Mouse (Mus musculus): ENCODE data around the gene Upp1.
"Not testable (repeated sequence)": the region's sequence is repeated elsewhere in the genome, so short reads cannot be mapped to it uniquely, and the experiment has no call there.

Gene Upp1

DNA sequence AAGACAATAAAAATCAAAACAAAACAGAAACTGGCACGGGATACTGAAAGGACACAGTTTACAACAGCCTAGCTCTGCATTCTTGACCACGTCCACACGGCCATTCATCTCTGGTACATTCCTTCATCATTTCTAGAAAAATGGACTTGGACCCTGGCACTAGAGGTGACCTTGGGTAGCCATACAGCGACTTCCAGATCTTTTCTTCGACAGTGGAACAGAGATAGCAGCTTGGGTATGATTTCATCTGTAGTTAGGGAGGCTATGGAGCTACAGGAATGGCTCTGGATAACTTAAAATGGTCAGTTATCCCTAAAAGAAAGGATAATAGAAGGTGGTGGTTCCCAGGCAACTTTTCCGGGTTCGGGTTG lies at the start of gene Upp1:
Upp1 (plus strand) TSS at position 54 of the 371 bp plus-strand sequence.
- no peak for DNase-seq (ENCODE audit: low spot score)

DNA sequence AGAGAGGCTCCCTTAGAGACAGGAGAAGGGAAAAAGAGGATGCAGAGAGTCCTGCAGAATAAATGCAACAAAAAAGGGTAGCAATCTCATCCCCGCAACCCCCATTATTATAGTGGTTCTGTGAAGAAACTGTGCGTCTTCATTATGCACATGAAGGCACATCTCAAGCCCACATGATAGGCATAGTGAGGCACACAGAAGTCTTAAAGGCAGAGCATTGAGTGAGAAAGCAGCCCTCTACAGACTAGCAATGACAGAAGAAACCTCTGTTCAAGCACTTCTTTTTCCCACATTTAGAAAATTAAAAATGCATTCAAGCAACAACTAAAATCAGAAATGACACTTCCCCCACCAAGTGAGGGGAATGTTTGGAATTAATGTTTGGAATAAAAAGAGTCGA lies 41.5 kb upstream of the Upp1 start:
- no peak for DNase-seq (ENCODE audit: low spot score)

DNA sequence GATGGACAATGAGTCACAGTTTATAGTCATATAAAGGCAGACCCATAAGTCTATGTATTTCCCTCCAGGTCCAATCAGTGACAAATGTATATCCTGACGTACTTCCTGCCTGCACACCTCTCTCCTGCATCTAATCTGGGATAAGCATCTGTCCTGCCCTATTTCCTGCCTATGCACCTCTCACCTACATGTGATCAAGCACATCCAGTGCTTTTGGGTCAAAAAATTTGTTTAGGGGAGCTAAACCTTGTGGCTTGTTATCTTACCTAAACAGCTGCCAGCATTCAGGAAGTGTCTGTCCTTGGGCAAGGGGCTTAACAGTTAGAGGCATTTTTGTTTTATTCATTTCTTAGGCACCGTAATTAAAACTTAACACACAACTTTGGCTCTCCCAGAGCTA lies 4.7 kb upstream of the Upp1 start:
- DNase-seq (ENCODE audit: low spot score): no peak

DNA sequence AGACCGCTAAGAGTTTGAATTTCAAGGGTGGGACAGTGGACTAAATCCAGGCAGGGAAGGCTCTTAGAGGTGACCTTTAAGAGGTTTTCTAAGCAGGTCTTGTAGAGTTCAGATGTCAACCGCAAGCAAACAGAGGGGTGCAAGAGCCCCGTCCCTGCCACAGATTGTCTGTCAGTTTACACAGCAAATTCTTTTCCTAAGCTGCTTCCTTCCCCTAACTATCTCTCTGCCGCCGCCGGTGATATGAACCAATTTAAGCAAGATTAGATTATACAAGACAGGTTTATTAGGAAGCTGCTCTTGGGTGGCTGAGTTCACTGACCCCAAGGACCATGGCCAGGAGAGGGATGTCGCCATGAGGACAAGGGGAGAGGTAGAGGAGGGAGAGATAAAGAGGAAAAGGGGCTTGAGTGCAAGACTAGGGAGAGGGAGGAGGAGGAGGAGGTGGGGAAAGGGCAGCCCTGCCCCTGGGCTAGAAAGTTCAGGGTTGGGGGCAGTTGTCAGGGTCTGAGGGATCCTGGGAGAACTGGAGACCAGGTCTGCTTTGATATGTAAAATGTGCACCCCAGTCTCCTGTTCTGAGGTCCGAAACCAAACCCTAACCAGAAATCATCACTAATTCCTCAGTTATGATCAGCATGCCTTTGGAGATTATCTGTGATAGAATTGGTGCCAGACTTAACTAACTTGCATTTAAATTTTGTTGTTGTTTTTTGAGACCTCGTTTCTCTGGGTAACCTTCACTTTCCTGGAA lies 2.4 kb upstream of the Upp1 start:
- DNase-seq (ENCODE audit: low spot score): peak; percentile 14

DNA sequence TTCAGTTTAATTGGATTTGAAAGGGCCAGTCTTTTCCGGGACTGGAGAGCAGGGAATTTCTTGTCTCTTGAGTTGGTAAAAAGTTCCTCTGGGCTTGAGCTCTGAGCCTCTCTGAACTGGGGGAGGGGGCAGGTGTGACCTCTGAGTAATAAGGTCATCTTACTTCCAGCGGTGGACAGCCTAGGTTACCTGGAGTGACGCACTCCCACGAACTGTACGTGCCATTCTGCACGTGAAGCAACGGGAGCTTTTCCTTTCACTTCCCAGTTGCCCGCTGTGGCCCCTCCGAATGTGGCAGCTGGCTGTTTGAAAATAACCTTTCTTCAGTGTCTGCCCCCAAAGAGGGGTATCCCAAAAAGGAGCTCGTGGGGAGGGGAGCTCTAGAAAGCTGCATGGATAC lies 1.8 kb upstream of the Upp1 start:
- no peak for DNase-seq (ENCODE audit: low spot score)

DNA sequence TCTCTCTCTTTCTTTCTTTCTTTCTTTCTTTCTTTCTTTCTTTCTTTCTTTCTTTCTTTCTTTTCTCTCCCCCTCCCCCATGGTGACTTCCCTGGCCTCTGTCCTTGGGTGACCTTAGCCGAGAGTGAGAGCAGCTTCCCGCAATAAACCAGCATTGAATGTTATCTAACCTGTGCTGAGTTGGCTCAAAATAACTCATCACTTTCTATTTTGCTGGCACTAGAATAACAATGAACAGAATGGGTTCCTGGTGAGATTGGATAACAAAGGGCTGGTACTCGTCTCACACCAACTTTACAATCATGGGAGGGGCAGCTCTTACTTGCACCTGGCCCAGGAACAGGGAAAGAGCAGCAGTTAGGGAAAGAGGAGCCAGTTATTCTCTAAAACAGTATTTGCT lies 987 bp upstream of the Upp1 start:
- DNase-seq (ENCODE audit: low spot score): no peak

DNA sequence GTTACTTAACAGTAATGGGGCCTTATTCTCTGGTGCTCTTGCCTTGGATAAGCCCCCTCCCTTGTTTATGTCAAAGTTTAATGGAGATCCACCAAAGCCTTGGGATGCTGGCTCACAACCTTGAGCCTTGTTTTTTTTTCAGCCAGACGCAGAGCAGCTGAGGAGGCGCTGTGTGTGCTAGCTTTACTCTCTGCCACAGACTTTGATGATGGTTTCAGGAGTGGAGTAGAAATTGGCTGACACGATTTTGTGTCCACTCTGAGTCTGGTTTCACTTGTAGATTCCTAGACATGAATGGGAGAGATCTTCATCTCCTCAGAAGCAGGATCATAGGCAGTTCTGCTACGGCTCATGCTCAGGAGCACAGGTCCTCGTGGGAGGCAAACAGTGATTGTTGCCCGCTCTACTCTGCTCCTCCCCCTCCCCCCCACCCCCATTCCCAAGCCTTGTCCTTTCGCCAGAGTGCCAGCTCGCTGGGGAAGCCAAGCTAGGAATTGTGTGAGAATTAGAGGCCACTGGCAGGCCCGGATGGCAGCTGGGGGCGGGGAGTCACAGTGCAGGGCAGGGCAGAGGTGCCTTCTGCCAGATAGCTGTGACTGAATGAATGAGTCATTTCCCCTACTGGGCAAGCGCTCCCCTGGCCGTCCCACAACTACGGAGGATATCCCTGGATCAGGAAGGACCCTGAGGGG lies 399 bp upstream of the Upp1 start:
- peak; percentile 23 for DNase-seq (ENCODE audit: low spot score)

DNA sequence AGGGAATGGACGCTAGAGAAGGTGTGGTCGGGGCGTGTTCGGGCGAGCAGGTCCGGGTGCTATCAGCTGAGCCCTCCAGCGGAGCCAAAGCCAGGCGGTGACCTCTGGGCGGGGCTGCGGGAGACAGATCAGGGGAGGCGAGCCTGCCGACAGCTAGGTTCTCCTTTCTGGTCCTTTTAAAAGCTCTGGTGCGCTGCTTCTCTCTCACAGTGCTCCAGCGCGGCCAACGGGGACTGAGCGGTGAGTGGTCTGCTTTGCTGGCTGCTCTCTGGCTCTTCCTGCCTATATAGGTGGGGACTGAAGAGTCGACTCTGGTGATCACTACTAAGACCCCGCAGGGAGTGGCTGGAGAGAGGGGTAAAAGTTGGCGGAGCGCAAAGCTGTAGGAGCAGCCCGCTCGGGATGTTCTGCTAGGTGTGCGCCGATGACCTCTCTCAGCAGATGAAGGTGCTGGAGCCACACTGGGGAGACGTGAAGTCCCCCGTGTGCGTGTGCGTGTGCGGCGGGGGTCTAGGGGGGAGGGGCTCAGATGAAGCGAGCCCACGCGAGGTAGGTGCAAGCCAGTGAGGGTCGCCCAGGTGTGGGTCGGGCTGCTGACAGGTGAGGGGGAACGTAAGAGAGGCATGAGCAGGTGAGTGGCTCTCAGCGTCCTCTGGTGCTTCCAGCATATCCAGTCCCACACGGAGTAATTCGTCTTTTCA lies 668 bp downstream of the Upp1 start:
- DNase-seq (ENCODE audit: low spot score): peak; percentile 55

DNA sequence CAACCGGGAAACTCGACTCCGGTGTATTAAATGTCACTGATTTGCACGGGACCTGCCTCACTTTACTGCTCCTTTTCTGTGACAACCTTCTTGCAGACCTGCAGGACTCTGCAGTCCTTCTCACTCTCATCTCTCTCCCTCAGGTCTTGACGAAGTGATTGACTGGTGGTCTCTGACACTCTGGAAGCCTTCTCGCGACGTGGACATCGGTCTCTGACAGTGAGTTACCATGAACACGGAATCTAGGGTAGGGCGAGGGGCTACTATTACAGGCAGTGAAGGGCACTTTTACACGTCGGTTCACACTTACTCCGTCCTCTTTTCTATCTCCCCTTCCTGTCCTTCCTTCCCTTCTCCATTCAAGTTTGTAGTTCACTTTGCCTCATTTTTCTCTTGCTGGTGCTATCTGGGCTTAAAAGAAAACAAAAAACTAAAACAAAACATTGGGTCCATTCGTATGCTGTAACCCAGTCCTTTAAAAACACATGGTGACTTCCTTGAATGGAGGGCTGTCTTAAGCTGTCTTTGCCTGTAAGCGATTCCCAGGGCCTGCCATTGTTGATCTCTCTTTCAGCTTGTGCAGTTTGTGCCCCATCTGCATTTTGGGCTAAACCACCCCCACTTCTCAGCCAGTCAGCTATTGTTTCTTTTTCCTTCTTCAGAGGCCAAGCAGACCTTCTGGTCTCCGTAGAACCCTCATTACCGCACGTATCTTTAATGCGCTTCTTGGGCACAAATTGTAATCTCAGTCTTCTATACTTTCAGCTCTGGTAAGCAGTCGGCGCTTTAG lies 1.5 kb downstream of the Upp1 start:
- DNase-seq (ENCODE audit: low spot score): no peak

DNA sequence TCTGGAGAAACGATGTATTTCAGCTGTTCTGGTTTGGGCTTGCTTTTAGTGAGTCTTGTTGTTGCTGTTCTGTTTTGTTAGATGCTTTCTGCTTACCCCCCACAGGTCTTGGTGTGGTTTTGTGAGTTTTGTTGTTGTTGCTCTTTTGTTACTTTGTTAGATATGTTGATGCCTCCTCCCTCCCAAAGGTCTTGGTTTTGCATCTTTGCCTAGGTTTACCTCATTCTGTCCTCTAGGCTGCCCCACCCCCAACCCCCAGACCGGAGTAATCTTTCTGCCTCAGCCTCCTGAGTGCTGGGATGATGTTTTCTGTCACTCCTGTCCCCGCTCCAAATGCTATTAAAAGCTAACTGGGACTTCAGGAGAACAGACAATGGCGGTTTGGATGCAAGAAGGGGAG lies 4.4 kb downstream of the Upp1 start:
- DNase-seq (ENCODE audit: low spot score): no peak

DNA sequence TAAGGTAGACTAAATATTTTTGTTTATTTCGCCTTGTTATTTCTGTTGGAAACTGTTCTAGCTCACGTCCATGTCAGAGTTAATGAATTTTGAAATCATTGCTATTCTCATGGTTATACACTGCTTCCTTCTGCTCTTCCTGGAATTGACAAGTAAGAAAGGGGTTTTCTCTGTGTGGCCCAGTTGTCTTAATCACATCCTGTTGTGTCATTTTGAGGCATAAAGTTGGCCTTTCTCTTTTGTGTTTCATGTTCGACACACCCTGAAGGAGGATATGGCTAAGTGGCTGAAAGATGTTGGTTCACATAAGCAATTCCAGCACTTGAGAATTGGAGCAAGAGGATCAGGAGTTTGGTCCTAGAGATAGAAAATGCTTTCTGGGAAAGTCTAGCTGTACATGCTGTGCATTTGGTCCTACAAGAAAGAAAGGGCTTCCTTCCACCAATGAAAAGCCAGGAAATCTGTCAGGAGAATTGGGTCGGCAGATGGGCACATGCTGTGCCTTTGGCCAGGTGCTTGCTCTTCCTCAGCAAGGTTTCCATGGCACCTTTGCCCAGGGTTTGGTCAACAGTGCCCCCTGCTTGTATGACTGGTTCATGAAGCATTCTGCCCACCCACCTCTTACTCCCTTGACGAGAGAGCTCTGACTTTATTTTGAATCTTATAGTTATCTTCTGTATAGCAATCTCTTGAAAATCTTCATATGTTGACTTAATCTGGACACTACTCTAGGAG lies 8.6 kb downstream of the Upp1 start:
- DNase-seq (ENCODE audit: low spot score): no peak

DNA sequence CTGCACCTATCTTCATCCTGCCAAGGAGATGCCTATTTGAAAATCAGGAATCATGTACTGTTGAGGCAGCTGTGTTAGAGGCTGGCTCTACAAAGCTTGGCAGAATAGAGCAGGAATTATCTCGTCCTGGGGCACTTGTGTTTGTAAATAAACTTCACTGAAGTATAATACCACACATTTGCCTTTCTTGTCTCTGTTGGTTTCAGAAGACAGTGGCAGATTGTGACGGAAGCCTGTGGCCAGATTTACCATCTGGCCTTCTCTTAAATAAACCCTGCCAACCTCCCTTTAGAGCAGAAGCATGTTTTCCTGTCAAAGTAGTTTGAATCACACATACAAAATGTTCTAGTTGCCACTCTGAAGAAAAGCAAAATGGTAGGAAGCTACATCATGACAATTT lies 10.2 kb downstream of the Upp1 start:
- DNase-seq (ENCODE audit: low spot score): no peak

DNA sequence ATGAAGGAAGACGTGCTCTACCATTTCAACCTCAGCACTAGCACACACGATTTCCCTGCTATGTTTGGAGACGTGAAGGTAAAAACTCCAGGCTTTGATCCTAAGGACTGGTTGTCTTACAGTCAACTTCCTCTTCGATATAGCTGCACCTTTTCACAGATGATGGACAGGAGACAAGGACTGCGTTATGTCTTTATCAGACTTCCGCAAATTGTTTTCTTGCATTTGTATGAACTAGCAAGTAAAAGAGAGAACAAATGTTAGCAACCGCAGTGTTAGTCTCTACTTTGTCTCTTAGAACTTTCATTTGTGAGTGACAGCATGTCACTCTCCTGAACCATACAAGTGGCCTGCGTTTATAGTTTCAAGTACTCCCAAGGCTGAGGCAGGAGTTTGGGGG lies 11.6 kb downstream of the Upp1 start:
- DNase-seq (ENCODE audit: low spot score): no peak

DNA sequence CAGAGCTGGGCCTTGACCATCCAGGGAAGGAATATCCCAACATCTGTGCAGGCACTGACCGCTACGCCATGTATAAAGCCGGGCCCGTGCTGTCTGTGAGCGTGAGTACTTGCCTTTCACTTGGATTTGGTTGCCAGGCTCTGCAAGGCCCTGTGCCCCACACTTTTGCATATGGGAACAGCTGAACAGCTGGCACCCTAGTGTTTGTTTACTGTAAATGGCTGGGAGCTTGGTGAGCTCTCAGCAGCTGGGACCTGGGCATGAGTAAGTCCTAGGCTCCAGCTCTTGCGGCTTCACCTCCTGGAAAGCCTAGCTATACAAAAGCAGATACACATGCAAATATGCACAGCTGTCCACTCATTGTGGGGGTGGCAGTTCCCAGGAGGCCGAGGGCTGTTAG lies 13.8 kb downstream of the Upp1 start:
- no peak for DNase-seq (ENCODE audit: low spot score)

DNA sequence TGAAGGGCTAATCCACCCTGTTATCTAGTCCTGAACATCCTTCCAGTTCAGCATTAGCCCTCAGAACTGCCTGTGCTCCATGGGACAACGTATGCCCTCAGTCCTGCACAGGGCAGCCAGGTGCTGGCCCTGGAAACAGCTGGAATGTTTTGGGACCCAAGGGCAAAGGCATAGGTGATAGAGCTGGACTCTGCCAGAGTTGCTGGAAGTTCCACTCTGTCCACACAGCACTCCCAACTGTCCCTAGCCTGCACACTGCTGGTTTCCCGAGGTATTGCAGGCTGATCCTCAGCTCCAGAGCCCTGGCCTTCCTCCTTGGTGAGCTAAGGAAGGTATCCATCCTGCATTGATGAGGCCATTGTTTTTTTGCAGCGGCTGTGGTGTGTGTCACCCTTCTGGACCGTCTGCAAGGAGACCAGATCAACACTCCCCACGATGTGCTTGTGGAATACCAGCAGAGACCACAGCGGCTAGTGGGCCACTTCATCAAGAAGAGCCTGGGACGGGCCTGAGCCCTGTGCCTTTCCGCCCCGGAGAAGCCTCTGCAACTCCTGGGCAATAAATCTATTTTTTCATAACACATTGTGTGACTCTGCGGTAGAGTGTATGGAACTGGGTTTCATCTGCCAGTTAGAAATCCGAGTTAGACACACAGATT lies 17.8 kb downstream of the Upp1 start:
- DNase-seq (ENCODE audit: low spot score): no peak

DNA sequence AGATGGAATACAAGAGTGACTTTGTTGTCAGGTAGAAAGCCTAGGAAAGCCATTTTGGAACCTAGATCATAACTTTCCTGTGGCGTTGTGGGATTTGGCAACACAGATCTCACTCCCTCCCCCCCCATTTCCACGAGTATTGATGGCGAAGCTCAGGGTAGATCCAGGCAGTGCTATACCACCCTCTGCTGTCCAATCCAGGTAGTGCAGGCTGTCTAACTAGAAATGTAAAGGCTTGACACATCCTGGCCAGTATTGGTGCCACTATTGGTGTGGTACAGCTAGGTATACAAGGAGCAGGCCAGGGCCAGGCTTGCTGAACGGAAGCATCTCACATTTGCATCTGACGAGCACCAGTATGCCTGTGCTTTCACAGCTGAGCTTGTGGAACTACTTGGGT lies 18.6 kb downstream of the Upp1 start:
- peak; percentile 38 for DNase-seq (ENCODE audit: low spot score)

DNA sequence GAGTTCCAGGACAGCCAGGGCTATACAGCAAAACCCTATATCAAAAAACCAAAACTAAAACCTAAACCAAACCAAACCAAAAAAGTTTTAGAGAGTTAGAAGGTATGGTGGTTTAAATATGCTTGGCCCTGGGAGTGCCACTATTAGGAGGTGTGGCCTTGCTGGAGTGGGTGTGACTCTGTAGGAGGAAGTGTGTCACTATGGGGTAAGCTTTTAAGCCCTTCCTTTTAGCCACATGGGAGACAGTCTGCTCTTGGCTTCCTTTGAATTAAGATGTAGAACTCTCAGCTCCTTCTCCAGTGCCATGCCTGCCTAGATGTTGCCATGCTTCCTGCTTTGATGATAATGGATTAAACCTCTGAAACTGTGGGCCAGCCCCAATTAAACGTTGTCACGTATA lies 27.2 kb downstream of the Upp1 start:
- no peak for DNase-seq (ENCODE audit: low spot score)

DNA sequence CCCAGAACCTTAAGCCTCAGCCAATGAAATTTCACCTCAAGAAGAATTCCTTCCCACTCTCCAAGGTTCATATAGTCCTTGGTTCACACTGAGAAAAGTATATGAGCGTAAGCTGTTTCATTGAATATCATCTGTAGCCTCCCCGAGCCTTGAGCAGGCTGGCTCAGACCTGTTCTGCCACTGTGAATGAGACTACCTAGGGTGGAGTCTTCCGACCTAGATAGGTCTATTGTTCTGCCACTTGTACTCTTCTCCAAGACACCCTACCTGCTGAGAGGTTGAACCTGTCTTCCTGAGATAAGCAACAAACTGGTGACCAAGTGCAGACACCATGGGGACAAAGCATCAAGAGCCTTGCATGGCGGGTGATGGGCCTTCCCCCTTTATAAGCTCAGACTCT lies 28.2 kb downstream of the Upp1 start:
- no peak for DNase-seq (ENCODE audit: low spot score)

DNA sequence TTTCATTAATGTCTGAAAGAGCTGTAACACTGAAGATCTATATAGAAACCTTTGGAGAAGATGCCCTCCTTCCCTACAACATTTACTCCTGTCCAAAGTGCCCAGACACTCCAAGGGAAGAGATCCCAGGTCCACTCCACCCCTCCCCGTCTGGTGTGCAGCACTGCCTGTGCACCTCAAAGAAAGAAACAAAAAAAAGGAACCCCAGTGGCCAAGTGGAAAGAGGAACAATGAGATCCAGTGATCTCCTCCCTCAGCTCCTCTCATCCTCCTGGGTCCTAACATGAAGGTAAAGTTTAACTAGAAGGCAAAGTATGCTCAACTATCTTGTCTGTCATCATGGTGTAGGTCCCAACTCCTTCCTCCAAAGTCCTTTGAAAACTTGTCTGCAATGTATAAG lies 28.8 kb downstream of the Upp1 start:
- DNase-seq (ENCODE audit: low spot score): no peak

DNA sequence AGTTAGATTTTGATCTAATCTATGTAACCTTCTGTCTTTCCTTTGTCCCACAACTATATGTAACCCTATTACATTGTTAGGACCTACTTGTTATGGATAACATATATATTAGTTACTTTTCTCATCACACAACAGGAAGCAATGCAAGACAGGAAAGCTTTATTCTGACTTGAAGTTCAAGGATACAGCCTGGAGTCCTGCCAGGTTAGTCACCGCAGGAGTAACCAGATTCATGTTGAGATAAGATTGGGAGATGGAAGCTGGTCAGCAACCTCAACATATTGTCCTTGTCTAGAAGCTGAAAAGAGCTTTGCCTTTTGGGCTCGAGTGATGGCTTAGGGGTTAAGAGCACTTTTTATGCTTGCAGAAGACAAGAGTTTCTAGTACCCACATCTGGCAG lies 30.3 kb downstream of the Upp1 start:
- DNase-seq (ENCODE audit: low spot score): no peak

DNA sequence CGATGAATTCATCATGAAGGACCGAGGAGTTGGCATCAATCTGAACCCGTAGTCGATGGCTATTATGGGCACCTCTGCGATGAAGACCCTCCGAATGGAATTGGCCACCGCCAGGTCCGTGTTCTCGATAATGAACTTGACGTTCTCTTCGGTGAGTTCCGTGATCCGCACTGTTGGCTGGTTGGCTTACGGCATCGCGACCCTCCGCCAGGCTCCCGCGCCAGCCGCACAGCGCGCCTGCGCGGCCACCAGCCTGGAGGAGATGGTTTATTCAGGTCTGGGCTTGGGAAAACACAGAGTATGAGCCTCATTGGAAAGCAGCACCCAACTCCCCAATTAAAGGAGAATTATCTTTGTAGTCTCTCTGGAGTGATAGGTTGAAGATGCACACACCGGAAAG lies 32.5 kb downstream of the Upp1 start:
- not testable (repeated sequence) for DNase-seq (ENCODE audit: low spot score)
